ENCODE assay signal across 7 mouse cellular contexts in the genomic region with DNA sequence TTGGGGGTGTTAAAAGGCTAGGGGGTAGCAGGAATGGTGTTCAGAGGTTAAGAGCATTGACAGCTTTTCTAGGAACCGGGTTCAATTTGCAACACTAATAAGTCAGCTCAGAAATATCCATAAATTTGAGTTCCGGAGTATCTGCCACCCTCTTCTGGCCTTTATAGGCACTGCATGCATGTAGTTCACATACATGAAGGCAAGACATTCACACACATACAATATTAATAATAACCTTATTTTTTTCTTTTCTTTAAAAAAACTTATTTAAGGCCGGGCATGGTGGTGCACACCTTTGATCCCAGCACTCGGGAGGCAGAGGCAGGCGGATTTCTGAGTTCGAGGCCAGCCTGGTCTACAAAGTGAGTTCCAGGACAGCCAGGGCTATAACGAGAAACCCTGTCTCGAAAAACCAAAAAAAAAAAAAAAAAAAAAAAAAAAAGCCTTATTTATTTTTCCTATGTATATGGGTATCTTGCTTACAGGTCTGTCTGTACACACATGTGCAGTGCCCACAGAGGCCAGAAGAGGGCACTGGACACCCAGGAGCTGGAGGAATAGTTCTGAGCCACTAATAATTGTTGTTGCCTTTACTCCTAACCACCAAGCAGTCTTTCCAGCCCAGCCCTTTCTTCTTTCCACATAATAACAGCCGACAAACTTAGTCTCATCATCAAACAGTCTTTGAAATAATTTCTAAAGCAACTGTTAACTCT. TPM values are rescaled to one million over a fixed set of nuclear protein-coding genes. Genes with fewer than 3 reads are reported as not detected.
DNase-seq lines count a peak whose midpoint lies in the region; ATAC-seq and TF ChIP-seq lines count a peak whose summit lies in the region.

No protein-coding gene starts in this region.

- no peak for TF ChIP-seq POLR2A in cortical plate, adult 2 months (IDR thresholded peaks at IDR 0.05; ENCODE audit: extremely low read depth, insufficient read depth, low read length)

- H3K4me3 ChIP-seq in cortical plate, adult 2 months (ENCODE audit: insufficient read depth, low read length) = no peak overlapping the region
- no peak overlapping the region for H3K4me3 ChIP-seq in hindbrain, postnatal 0 days (ENCODE audit: low read length)

- DNase-seq in ovary, postnatal 36 days (ENCODE audit: low spot score) = peak; percentile 67
- DNase-seq in ovary, adult 18-20 months (ENCODE audit: low spot score) = no peak
- DNase-seq in hindbrain, postnatal 0 days (ENCODE audit: low spot score) = peak; percentile 81
- peak; percentile 56 to 68 for DNase-seq in lung, adult 18-20 months
- DNase-seq in skeletal muscle tissue, adult 2 months (ENCODE audit: low read depth, low spot score) = peak; percentile 67

- no peak overlapping the region for H3K4me2 ChIP-seq in hindbrain, postnatal 0 days (ENCODE audit: low read depth, low read length)

- H3K27me3 ChIP-seq in hindbrain, postnatal 0 days (ENCODE audit: insufficient read depth, low read length) = no peaks in the 10 kb centered on the region

- H3K4me1 ChIP-seq in cortical plate, adult 2 months (ENCODE audit: control insufficient read depth, insufficient read depth, low read length) = no peaks in the 10 kb centered on the region
- H3K4me1 ChIP-seq in hindbrain, postnatal 0 days (ENCODE audit: insufficient read depth, low read length) = no peaks in the 10 kb centered on the region

- peak; percentile 91 for ATAC-seq in activated CD4-positive, CD25-positive, alpha-beta regulatory T cell, adult 4 months
- ATAC-seq in hindbrain, postnatal 0 days = no peak

- H3K27ac ChIP-seq in cortical plate, adult 2 months (ENCODE audit: insufficient read depth, low read length) = no peak overlapping the region
- no peak overlapping the region for H3K27ac ChIP-seq in hindbrain, postnatal 0 days

- H3K9ac ChIP-seq in hindbrain, postnatal 0 days (replicated peaks; ENCODE audit: low read length) = no peak overlapping the region

- peak; percentile 70 for TF ChIP-seq CTCF in cortical plate, adult 2 months (IDR thresholded peaks at IDR 0.05; ENCODE audit: extremely low read depth, insufficient read depth, low read length)
- peak; percentile 76 for TF ChIP-seq CTCF in hindbrain, postnatal 0 days (IDR thresholded peaks at IDR 0.05; ENCODE audit: low read depth)

- H3K36me3 ChIP-seq in hindbrain, postnatal 0 days (ENCODE audit: insufficient read depth, low read length) = peaks cover 40% of the 10 kb centered on the region

- 90% methylated on average over 9 of the region's 9 CpGs for WGBS in hindbrain, postnatal 0 days

- H3K9me3 ChIP-seq in hindbrain, postnatal 0 days (ENCODE audit: low read length) = no peaks in the 10 kb centered on the region

RNA-seq across cellular contexts. Expression of gene Anapc5, which starts 9.6 kb away (rescaled TPM):
- polyA plus RNA-seq in activated CD4-positive, CD25-positive, alpha-beta regulatory T cell, adult 4 months (2017; shearing (Covaris generic)) = 10 to 100 TPM; 90.8 to 92.8 TPM
- 420 and 467 TPM in 2 replicates for polyA plus RNA-seq in cortical plate, adult 2 months (2012; rRNA removed)
- total RNA-seq in hindbrain, postnatal 0 days (2014; rRNA removed) = 446 and 449 TPM in 2 replicates
- 416 and 426 TPM in 2 replicates for polyA plus RNA-seq in hindbrain, postnatal 0 days (2015; fragmentation: Nextera tagmentation; extraction: Ambion mirVana)

RNA-seq across cellular contexts. Expression of gene Camkk2, which starts 32.3 kb away (rescaled TPM):
- 1 to 10 TPM; 2.6 to 2.8 TPM for polyA plus RNA-seq in activated CD4-positive, CD25-positive, alpha-beta regulatory T cell, adult 4 months (2017; shearing (Covaris generic))
- 274 and 276 TPM in 2 replicates for polyA plus RNA-seq in cortical plate, adult 2 months (2012; rRNA removed)
- total RNA-seq in hindbrain, postnatal 0 days (2014; rRNA removed) = 82.0 and 112 TPM in 2 replicates
- polyA plus RNA-seq in hindbrain, postnatal 0 days (2015; fragmentation: Nextera tagmentation; extraction: Ambion mirVana) = 61.8 and 65.3 TPM in 2 replicates

RNA-seq across cellular contexts. Expression of gene Rnf34, which starts 38.3 kb away (rescaled TPM):
- polyA plus RNA-seq in activated CD4-positive, CD25-positive, alpha-beta regulatory T cell, adult 4 months (2017; shearing (Covaris generic)) = 10 to 100 TPM; 18.1 to 25.7 TPM
- 35.8 and 38.1 TPM in 2 replicates for polyA plus RNA-seq in cortical plate, adult 2 months (2012; rRNA removed)
- total RNA-seq in hindbrain, postnatal 0 days (2014; rRNA removed) = 23.8 and 37.2 TPM in 2 replicates
- 43.0 and 46.2 TPM in 2 replicates for polyA plus RNA-seq in hindbrain, postnatal 0 days (2015; fragmentation: Nextera tagmentation; extraction: Ambion mirVana)

Comparison
In these comparisons a context has a peak if more than half of its experiments do, and no peak if none do; other contexts are left out.
1. RNA of gene Camkk2, which starts 32.3 kb away (polyA plus RNA-seq): 274 to 276 TPM in cortical plate, adult 2 months and 61.8 to 65.3 TPM in hindbrain, postnatal 0 days; 2.6 to 2.8 TPM in activated CD4-positive, CD25-positive, alpha-beta regulatory T cell, adult 4 months; every median in the first group is over 10 times any median in the second.